Mouse (Mus musculus) liver, postnatal 0 days (tissue): ENCODE data around the gene Prtn3.

Experiments used
- CTCF ChIP-seq: sonication (generic); IDR thresholded peaks from 2 replicates; pipeline ENCODE4 v1.5.1; 2016; ENCODE audit warnings: antibody characterized with exemption, low read depth
- EP300 ChIP-seq: IDR thresholded peaks from 2 replicates; pipeline ENCODE4 v1.6.1; 2016; ENCODE audit warnings: antibody characterized with exemption, low read depth, mild to moderate bottlenecking

- TF ChIP-seq CTCF = no peak
- no peak for TF ChIP-seq EP300
Measured at GRCm38 (mm10) chr10:79832786-79833181, 41.5 kb upstream of the Prtn3 start.
